Mouse (Mus musculus) NIH3T3 (cell line): ENCODE results near the gene Myo15b.

Experiments
- DNase-seq: peaks from one replicate; pipeline ENCODE4 v3.0.0-alpha.2; 2012; ENCODE audit warnings: low read depth

Myo15b gene

DNA sequence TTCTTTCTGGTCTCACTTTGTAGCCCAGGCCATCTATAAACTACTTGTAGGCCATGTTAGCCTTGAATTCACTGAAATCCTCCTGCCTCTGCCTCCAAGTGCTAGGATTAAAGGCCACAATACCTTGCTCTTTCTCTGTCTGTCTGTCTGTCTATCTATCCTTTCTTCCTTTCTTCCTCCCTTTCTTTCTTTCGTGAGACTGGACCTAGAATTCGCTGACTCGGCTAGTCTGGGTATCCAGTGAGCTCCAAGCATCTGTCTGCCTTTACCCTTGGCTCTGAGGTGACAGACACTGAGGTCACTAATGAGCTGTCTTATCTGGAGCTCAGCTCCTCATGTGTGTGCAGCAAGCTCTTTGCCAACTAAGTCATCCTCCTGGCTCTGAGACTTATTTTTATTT, 17.7 kb downstream of the Myo15b start:
- DNase-seq = no peak

GRCm38 (mm10) chr11:115876438-115876837, 18.2 kb downstream of the Myo15b start:
- DNase-seq = no peak

DNA sequence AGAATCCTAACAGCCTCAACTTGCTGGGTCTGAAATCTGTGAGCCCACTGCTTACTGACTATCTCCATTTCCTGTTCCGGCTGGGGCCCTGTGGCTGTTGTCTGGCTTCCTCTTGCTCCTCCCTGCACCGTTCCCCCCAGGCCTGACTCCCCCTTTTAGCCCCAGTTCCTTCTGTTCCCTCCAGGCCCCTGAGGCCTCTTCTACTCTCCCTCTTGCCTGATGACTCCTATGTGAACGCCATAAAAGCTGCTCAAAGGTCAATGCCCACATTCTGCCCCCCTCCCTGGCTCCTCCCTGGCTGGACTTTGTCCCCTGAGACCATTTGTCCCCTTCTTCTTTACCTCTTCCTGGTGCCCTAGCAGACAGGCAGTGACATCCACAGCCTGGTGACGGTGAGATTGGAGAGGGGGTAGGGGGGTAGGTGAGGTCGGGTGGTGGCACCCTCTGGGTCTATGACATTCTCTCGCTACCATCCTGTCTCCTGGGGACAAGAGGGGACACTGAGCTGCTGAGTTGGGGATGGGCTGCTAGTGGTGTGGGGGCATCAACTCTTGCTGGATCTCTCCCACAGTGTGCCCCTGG, 19.1 kb downstream of the Myo15b start:
- no peak for DNase-seq

DNA sequence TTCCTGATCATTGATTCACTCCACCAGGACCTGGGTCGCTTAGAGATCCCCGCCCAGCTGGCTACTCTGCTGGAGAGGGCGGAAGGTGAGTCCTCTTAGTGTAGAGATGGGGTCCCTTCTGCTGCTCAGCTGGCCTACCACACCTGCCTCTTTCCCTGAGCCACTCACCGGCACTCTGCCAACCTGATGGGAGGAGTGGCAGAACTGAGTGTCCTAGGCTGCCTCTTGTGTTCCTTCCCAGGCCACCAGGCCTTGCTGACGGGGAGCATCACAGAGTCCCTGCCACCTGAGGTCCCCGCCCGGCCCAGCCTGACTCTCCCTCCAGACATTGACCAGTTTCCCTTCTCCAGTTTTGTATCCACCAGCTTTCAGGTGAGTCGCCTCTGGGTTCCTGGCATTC, 19.9 kb downstream of the Myo15b start:
- no peak for DNase-seq

- DNase-seq = peak; percentile 77
Observed at GRCm38 (mm10) chr11:115881002-115881401, 22.8 kb downstream of the Myo15b start.

GRCm38 (mm10) chr11:115883251-115883650, 25.0 kb downstream of the Myo15b start:
- no peak for DNase-seq

GRCm38 (mm10) chr11:115884361-115884760, 26.2 kb downstream of the Myo15b start:
- DNase-seq = no peak

DNA sequence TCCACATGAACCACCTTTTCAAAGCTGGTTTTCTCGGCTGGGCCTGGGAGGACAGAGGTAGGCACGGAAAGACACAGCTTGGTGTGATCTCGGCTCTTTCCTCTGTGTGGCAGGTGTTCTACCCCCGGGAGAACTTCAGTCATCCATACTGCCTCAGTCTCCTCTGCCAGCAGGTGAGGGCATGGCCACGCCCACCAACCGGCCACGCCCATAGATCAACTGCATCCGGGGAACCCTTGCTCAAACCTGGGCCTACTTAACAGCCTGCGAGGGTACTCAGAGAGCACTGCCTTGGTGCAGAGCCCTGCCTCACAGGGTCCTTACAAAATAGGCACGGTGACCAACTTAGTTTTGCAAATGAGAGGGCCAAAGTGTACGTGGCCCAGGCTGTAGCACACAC, 27.1 kb downstream of the Myo15b start:
- DNase-seq = no peak

GRCm38 (mm10) chr11:115886446-115886845, 28.2 kb downstream of the Myo15b start:
- DNase-seq = no peak

DNA sequence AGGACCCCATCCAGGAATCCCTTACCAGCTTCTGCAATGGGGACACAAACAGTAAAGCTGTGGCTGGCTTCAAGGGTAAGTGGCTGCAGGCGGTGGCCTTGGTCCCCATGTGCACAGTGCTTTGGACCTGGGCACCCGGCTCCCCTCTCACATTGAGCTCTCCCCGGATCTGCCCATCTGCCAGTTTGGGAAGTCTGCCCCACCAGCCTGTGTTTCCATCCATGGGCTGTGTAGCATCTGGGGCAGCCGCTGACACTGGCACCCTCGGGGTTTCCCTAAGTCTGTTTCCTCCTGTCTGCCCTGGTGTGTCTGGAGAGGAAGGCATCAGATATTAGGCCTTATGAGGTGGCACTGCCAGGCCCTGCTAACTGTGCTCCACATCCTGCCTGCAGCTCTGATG, 29.8 kb downstream of the Myo15b start:
- DNase-seq = no peak

DNA sequence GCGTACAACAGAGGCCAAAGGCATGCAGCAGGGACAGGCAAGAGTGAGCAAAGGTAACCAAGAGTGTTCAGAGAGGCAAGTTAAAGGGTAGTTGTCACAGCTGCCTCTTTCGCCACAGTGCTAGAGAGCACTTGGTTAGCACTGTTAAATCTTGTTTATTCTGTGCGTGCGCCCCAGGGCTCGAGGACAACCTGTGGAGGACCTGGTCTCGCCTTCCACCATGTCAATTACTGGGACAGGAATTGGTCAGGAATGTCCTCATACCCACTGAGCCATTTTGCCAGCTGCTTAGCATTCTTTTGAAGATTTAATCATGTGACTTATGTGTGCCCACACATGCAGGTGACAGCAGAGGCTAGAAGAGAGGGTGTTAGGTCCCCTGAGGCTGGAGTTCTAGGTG, 31.0 kb downstream of the Myo15b start:
- DNase-seq = no peak

GRCm38 (mm10) chr11:115892213-115892612, 34.0 kb downstream of the Myo15b start:
- no peak for DNase-seq

GRCm38 (mm10) chr11:115893071-115893470, 34.9 kb downstream of the Myo15b start:
- DNase-seq = no peak

- no peak for DNase-seq
Observed at GRCm38 (mm10) chr11:115894755-115895520, 36.7 kb downstream of the Myo15b start.

GRCm38 (mm10) chr11:115898446-115898845, 40.2 kb downstream of the Myo15b start:
- no peak for DNase-seq

DNA sequence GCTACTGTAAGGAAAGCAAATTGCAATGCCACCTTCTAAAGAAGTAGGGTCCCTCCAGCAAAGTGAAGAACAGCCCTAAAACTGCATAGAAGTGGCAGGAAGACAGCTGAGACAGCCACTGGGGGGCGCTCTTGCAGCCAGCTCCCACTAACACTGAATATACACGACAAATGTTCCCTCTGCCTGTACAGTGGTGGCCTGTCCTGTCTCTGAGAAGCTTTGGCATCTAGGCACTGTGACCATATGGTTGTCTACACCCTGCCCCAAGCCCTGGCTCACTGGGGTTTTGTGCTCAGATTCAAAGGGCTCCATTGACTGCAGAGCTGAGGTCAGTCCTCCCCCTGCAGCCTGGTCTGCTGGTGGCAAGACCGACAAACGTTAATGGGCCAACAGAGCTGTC, 40.7 kb downstream of the Myo15b start:
- DNase-seq = peak; percentile 45

DNA sequence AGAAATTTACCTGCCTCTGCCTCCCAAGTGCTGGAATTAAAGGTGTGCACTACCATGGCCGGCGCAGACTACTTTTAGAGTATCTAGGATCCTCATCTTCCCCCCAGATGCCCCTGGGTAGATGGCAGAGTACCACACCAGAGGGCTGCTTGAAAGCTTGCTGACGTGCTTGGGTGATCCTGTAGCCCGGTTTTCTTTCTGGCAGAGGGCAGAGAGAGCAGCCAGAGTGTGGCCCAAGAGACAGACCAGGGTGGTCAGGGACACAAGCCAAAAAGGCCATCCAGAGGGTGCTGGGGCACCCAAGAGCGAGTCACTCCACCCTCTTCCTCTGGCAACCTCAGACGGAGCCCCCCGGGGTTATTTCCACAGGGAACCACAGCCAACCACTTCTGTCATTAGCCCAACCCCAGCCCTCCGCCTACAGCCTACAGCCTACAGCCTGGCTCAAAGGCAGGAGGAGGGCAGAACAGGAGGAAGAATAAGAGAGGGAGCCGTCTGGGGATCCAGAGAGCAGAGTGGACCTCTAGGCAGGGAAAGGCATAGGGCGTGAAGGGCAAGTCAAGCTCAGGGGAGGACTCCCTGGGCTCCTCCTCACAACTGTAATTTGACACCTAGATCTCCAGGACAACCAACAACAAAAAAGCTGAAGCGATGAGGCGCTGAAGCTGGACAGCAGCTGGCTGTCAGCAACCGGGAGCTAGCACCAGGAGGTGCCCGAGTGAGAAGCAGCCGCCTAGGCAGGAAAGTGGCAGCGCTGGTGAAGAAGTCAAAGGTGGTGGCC, 41.5 kb downstream of the Myo15b start, which contains the start of gene Smim5:
Gene Smim5 (plus strand): TSS at position 481 of the 781 bp plus-strand sequence.
- DNase-seq = peak; percentile 76

- no peak for DNase-seq
Observed at GRCm38 (mm10) chr11:115900561-115901337, 42.5 kb downstream of the Myo15b start.

DNA sequence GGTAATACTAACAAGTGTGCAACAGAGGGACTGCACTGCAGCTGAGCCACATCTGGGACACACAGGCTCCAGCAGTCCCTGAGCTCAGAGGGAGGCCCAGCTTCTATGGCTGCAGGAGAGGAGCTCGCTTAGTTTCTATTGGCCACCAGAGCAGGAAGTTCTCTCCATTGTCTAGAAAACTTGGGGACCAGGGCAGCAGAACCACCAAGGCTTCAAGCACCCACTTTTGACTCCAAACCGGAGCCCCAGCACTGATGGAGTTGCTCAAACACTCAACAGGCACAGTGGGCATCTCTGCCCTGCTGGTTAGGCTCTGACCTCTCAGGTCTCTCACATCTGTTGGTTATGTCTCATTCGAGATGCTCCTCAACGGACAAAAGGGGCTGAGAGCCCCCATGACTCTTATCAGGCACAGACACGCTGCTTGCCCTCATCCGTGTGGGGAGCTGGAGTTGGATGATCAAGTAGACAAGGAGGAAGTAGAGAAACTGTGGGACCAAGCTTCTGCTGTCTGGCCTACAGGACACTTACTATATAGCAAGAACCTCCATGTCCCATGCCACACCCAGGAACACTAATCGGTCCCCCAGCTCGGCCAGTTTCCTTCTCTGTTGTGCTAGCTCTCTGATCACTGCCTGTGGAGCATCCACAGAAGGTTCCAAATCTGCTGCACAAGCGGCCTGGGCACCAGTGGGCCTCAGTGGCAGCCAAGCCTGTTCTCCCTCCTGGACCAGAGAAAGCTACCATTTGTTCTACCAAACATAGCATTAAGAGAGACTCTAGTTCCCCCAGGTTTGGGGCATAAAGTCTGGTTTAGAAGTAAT, 43.3 kb downstream of the Myo15b start:
- DNase-seq = no peak

- DNase-seq = no peak
Observed at GRCm38 (mm10) chr11:115902177-115902576, 44.0 kb downstream of the Myo15b start.

- DNase-seq = peak; percentile 82
Observed at GRCm38 (mm10) chr11:115902831-115903230, 44.6 kb downstream of the Myo15b start.
